Mouse (Mus musculus) forebrain, postnatal 0 days (tissue): ENCODE results near the gene Cep131. TPM values are rescaled to one million over a fixed set of nuclear protein-coding genes. Genes with fewer than 3 reads are reported as not detected.

Source experiments
- ATAC-seq: fragments of 200-750 bp; cut with Nextera tagmentation; 2 replicates; pipeline ENCODE4 v1.8.0; 2017; ENCODE audit warnings: mild to moderate bottlenecking, moderate library complexity
- DNase-seq: peaks from one replicate; pipeline ENCODE4 v3.0.0-alpha.2; 2015
- H3K27ac ChIP-seq: fragments of 300-500 bp; sonication (generic); 2 replicates; pipeline ENCODE4 v1.5.1; 2014; ENCODE audit warnings: low read depth, mild to moderate bottlenecking, antibody characterized with exemption, low read length, moderate library complexity, mixed read lengths
- H3K27me3 ChIP-seq: fragments of 300-500 bp; sonication (generic); 2 replicates; pipeline ENCODE4 v1.6.1; 2014; ENCODE audit warnings: mild to moderate bottlenecking, low read length, mixed read lengths; ENCODE audit not compliant: insufficient read depth
- H3K36me3 ChIP-seq: fragments of 300-500 bp; sonication (generic); 2 replicates; pipeline ENCODE4 v1.6.1; 2014; ENCODE audit warnings: mild to moderate bottlenecking, moderate library complexity; ENCODE audit not compliant: insufficient read depth
- H3K4me1 ChIP-seq: fragments of 300-500 bp; sonication (generic); 2 replicates; pipeline ENCODE4 v1.6.1; 2014; ENCODE audit warnings: antibody characterized with exemption; ENCODE audit not compliant: insufficient read depth
- H3K4me2 ChIP-seq: fragments of 300-500 bp; sonication (generic); 2 replicates; pipeline ENCODE4 v1.6.1; 2014; ENCODE audit warnings: low read depth, mild to moderate bottlenecking, moderate library complexity
- H3K4me3 ChIP-seq: fragments of 300-500 bp; sonication (generic); 2 replicates; pipeline ENCODE4 v1.5.1; 2014; ENCODE audit warnings: low read depth, low read length, mixed read lengths
- H3K9ac ChIP-seq: fragments of 300-500 bp; sonication (generic); 2 replicates; pipeline ENCODE4 v1.6.1; 2014; ENCODE audit warnings: mild to moderate bottlenecking
- H3K9me3 ChIP-seq: fragments of 300-500 bp; sonication (generic); 2 replicates; pipeline ENCODE4 v1.6.1; 2016; ENCODE audit warnings: low read length
- CTCF ChIP-seq: sonication (generic); IDR thresholded peaks from 2 replicates; pipeline ENCODE4 v1.5.1; 2016; ENCODE audit warnings: antibody characterized with exemption, control low read depth, low read depth
- WGBS: fragments of 180-500 bp; shearing (Covaris S2); extraction: QIAGEN DNeasy Blood & Tissue Kit; methylation state at CpG from one replicate; pipeline ENCODE4 v1.1.7; 2014; 5-methylcytosine and 5-hydroxymethylcytosine counted together
- microRNA counts: library from miRNA; unstranded; fragments of <30 nt; microRNA quantifications from one replicate; lab custom pipeline; 2015
- microRNA-seq, 2 experiments: library from miRNA; unstranded; fragments of <30 nt; microRNA quantifications; one replicate each; pipeline ENCODE4; 2016
- polyA plus RNA-seq: library from polyadenylated mRNA; unstranded; fragments of >200 nt; fragmentation: Nextera tagmentation; extraction: Ambion mirVana; gene quantifications from 2 replicates; pipeline ENCODE4 v1.2.1, GENCODE M21; 2015
- total RNA-seq: library from RNA; depleted of rRNA; stranded (reverse); fragments of >200 nt; gene quantifications from 2 replicates; pipeline ENCODE4 v1.2.3, GENCODE M21; 2014; rRNA removed

Cep131 gene
- total and polyA plus RNA-seq, 2 experiments from 2014 or later = 18.3 to 22.0 TPM

DNA sequence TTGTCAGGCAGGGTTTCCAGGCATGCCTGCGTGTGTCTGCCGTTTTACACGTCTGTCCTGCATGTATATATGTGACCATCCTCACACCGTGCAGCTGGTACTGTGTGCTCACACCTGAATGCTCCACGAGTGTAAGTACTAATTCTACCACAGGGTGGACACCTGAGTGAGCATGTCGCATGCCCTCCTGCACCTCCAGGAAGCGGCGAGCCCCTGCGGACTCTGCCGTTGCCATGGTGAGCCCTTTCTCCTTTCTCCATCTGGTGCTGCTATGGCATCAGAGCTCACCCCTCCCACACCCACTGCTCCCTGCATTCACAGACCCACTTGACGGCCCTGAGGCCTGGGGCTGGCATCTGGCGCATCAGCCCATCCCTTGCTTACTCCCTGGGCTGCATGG lies 63.8 kb downstream of the Cep131 start:
- Histone ChIP-seq H3K36me3 (peaks cover 17% of the 10 kb centered on the region), H3K27ac (peak overlapping the region; percentile 2; the same call in 1 of the 2 replicates), H3K4me3 (no peak overlapping the region), H3K27me3 (no peaks in the 10 kb centered on the region), H3K4me2 (no peak overlapping the region), H3K9me3 (no peaks in the 10 kb centered on the region), H3K9ac (peak overlapping the region; percentile 33), H3K4me1 (no peaks in the 10 kb centered on the region)
- TF ChIP-seq CTCF = peak; percentile 36
- no peak for DNase-seq
- 40% methylated on average over 12 of the region's 12 CpGs for whole genome bisulfite sequencing
- peak; percentile 76 for ATAC-seq

DNA sequence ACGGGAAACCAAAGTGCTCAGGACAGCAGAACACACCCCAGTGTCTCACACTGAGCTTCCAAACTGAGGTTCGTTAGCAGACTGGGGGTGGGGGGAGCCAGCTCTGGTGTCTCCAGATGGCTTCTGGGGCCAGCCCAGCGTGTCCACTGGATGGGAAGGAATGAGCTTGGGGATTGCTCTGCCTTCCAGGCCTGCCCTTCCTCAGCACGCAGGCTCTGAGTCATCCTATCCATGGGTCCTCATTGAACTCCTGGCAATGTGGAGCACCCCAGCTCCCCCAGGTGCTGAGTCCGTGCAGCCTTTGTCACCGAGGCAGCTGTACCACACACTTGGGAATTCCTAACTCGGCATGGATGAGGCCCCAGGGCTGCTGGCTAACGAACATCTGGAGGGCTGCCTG lies 64.4 kb downstream of the Cep131 start:
- H3K27ac ChIP-seq = no peak overlapping the region
- no peaks in the 10 kb centered on the region for H3K4me1 ChIP-seq
- H3K9ac ChIP-seq = no peak overlapping the region
- no peak overlapping the region for H3K4me3 ChIP-seq
- no peaks in the 10 kb centered on the region for H3K27me3 ChIP-seq
- no peak for TF ChIP-seq CTCF
- DNase-seq (no peak), ATAC-seq (no peak)
- H3K4me2 ChIP-seq = no peak overlapping the region
- WGBS = 46% methylated on average over 8 of the region's 8 CpGs
- H3K36me3 ChIP-seq = peaks cover 19% of the 10 kb centered on the region
- no peaks in the 10 kb centered on the region for H3K9me3 ChIP-seq

DNA sequence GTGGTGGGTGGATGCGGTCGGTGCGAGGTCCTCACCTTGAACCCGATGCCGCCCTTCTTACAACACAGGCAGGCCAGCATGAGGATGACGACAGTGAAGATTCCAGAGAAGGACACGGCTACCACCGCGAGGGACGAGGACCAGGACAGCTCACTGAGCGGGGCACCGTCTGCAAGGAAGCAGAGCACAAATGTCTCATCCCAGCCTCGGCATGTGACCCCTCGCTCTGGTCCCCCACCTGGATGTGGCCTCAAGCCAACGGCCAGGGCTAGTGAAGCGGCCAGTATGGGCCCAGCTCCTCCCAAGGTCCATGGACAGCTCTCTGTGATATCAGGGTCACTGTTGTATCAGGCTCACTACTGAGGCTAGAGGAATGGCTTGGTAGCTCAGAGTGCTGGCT lies 65.3 kb downstream of the Cep131 start:
- no peaks in the 10 kb centered on the region for H3K27me3 ChIP-seq
- no peak overlapping the region for H3K9ac ChIP-seq
- H3K4me1 ChIP-seq = no peaks in the 10 kb centered on the region
- no peak for TF ChIP-seq CTCF
- DNase-seq = no peak
- no peak overlapping the region for H3K4me2 ChIP-seq
- no peak for ATAC-seq
- H3K36me3 ChIP-seq = peaks cover 19% of the 10 kb centered on the region
- no peak overlapping the region for H3K27ac ChIP-seq
- H3K9me3 ChIP-seq = no peaks in the 10 kb centered on the region
- WGBS = 92% methylated on average over 16 of the region's 16 CpGs
- H3K4me3 ChIP-seq = no peak overlapping the region

DNA sequence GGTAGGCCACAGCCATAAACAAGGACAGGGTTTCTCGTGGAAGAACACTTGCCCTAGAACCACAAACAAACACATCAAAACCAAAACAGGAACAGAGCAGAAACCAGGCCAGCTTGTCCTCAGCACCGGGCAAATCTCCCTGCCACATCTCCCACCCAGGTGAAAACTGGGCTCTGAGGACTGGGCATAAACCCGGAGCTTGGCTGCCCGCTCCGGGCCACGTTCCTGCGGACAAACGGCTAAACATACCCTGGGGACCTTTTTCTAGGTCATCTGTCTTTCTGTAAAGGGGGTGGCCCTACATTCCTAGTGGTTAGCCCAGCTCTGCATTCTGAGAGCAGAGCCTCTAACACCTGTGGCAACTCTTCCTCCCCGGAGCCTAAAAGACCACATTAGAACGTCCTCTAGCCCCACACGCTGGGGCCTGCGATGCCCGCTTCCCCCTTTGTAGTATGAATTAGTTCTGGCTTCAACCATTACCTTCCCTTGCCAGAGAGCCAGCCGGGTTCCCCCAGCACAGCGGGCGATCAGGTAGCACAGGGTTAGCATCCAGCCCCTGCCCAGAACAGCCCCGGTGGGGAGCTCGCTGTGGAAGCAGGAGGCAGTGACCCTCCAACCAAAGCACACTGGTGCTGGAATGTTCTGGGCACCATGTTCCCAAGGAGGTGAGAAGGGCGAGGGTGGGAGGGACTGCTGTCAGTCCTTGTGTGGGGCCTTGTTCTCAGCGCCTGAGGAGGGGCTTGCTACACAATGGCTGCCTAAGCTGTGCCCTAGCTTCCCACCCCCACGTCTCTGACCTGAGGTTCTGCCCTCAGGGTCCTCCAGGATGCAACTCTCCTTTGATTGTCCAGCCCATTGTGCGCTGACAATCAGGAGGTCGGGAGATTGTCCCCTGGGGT lies 66.8 kb downstream of the Cep131 start:
- ATAC-seq (no peak), DNase-seq (no peak)
- Histone ChIP-seq H3K9ac (no peak overlapping the region), H3K4me2 (no peak overlapping the region), H3K4me1 (no peaks in the 10 kb centered on the region), H3K36me3 (peaks cover 35% of the 10 kb centered on the region), H3K4me3 (no peak overlapping the region), H3K27ac (no peak overlapping the region), H3K9me3 (no peaks in the 10 kb centered on the region), H3K27me3 (no peaks in the 10 kb centered on the region)
- WGBS = 56% methylated on average over 23 of the region's 23 CpGs
- no peak for TF ChIP-seq CTCF

DNA sequence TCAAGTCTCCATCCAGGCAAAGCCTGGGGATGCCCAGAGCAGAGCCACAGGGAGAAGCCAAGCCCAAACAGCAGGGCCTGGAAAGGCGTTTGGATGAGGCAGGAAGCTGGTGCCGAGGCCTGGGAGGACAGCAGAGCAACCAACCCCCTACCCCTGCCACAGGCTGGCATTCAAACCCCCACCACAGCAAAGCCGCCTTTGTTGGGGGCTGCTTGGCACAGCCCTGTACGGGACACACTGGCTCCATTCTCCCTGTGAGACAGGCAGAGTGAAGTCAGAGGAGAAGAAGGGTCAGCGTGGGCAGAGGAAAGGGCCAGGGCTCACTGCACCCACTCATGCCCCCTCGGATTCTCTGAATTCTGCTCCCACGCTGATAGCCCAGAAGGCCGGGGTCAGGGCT lies 69.6 kb downstream of the Cep131 start:
- Histone ChIP-seq H3K4me1 (no peaks in the 10 kb centered on the region), H3K4me3 (no peak overlapping the region), H3K27me3 (no peaks in the 10 kb centered on the region), H3K9me3 (no peaks in the 10 kb centered on the region), H3K27ac (no peak overlapping the region), H3K4me2 (no peak overlapping the region), H3K9ac (no peak overlapping the region), H3K36me3 (peaks cover 55% of the 10 kb centered on the region)
- 76% methylated on average over 8 of the region's 8 CpGs for WGBS
- DNase-seq (no peak), ATAC-seq (peak; percentile 14; the same call in 1 of the 2 replicates)
- TF ChIP-seq CTCF = no peak

DNA sequence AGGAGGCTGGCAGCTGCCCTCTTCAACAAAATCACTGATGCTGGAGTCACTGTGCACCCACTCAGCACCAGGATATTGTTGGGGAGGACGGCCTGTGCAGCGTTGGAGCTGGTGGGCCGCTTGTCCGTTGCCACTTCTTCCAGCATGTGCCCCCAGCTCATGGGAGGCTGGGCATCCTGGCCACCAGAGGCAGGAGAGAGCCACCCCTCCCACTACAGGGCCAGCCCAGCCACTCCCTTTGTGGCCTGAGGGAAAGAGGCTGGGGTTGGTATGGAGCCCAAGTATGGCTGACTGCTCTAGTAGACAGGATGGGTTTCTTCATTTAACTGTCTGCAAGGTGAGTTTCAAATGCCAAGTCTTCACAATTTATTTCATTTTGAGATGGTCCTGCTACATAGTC lies 71.9 kb downstream of the Cep131 start:
- H3K4me1 ChIP-seq = no peaks in the 10 kb centered on the region
- no peaks in the 10 kb centered on the region for H3K27me3 ChIP-seq
- 92% methylated on average over 4 of the region's 4 CpGs for WGBS
- H3K4me3 ChIP-seq = no peak overlapping the region
- peaks cover 68% of the 10 kb centered on the region for H3K36me3 ChIP-seq
- ATAC-seq = no peak
- H3K27ac ChIP-seq = no peak overlapping the region
- H3K4me2 ChIP-seq = no peak overlapping the region
- no peak overlapping the region for H3K9ac ChIP-seq
- no peak for DNase-seq
- TF ChIP-seq CTCF = no peak
- no peaks in the 10 kb centered on the region for H3K9me3 ChIP-seq

MicroRNAs encoded within 50 kb of the gene (microRNA counts, 519-probe panel; counts per million panel counts)
- 4,257 counts per million, percentile 51 among the panel's probes with 10 or more counts for microRNA mmu-miR-338-3p (lab: Ali Mortazavi, UCI)
- microRNA mmu-miR-338-5p (lab: Ali Mortazavi, UCI) = not detected

Small RNA genes lying within 50 kb of the gene (microRNA-seq; reads per million reads assigned to microRNA genes)
- 0 reads per million in 2 experiments for gene Gm25948
- 0 reads per million in 2 experiments for gene Mir3065
- gene Mir338 = 0 reads per million in 2 experiments

Other genes with a start within 250 kb of the Cep131 start
- 91.1 and 91.9 TPM in 2 replicates for gene Chmp6, start 173.4 kb downstream of the Cep131 start, total RNA-seq
- gene Chmp6, start 173.4 kb downstream of the Cep131 start, polyA plus RNA-seq = 102 and 105 TPM in 2 replicates
- gene Baiap2, start 144.1 kb downstream of the Cep131 start, total RNA-seq = 42.3 and 52.0 TPM in 2 replicates
- 31.1 and 36.6 TPM in 2 replicates for gene Baiap2, start 144.1 kb downstream of the Cep131 start, polyA plus RNA-seq
- gene Aatk, start 39.7 kb downstream of the Cep131 start, total RNA-seq = 104 and 110 TPM in 2 replicates
- 27.3 and 31.7 TPM in 2 replicates for gene Aatk, start 39.7 kb downstream of the Cep131 start, polyA plus RNA-seq
- gene Tepsin, start 11.9 kb upstream of the Cep131 start, total RNA-seq = 19.0 and 25.8 TPM in 2 replicates
- gene Tepsin, start 11.9 kb upstream of the Cep131 start, polyA plus RNA-seq = 12.7 and 14.8 TPM in 2 replicates
- 16.7 and 32.2 TPM in 2 replicates for gene Ndufaf8, start 12.1 kb upstream of the Cep131 start, total RNA-seq
- gene Ndufaf8, start 12.1 kb upstream of the Cep131 start, polyA plus RNA-seq = 58.1 and 74.8 TPM in 2 replicates
- gene Slc38a10, start 64.5 kb upstream of the Cep131 start, total RNA-seq = 114 and 147 TPM in 2 replicates
- gene Slc38a10, start 64.5 kb upstream of the Cep131 start, polyA plus RNA-seq = 90.4 and 97.0 TPM in 2 replicates
- 19.3 and 26.5 TPM in 2 replicates for gene Bahcc1, start 146.1 kb upstream of the Cep131 start, total RNA-seq
- gene Bahcc1, start 146.1 kb upstream of the Cep131 start, polyA plus RNA-seq = 3.9 and 6.5 TPM in 2 replicates